Mouse (Mus musculus) kidney, postnatal 0 days (tissue): ENCODE data around the gene Etv3. TPM values are rescaled to one million over a fixed set of nuclear protein-coding genes. Genes with fewer than 3 reads are reported as not detected.

Experiments
- ATAC-seq: fragments of 200-750 bp; cut with Nextera tagmentation; replicated peaks from 2 replicates; pipeline ENCODE4 v1.8.0; 2017; ENCODE audit warnings: low read depth, moderate number of reproducible peaks, moderate TSS enrichment, moderate library complexity; ENCODE audit not compliant: low FRiP score
- DNase-seq: peaks from one replicate; pipeline ENCODE4 v3.0.0-alpha.2; 2016; ENCODE audit warnings: low spot score
- H3K27ac ChIP-seq: fragments of 300-500 bp; sonication (generic); 2 replicates; pipeline ENCODE4 v1.5.1; 2014; ENCODE audit warnings: mild to moderate bottlenecking
- H3K27me3 ChIP-seq: fragments of 300-500 bp; sonication (generic); 2 replicates; pipeline ENCODE4 v1.6.1; 2014; ENCODE audit warnings: low read length, mixed read lengths; ENCODE audit not compliant: insufficient read depth
- H3K36me3 ChIP-seq: fragments of 300-500 bp; sonication (generic); 2 replicates; pipeline ENCODE4 v1.6.1; 2014; ENCODE audit warnings: low read length, mixed read lengths; ENCODE audit not compliant: insufficient read depth
- H3K4me1 ChIP-seq: fragments of 300-500 bp; sonication (generic); replicated peaks from 2 replicates; pipeline ENCODE4 v1.6.1; 2014; ENCODE audit warnings: antibody characterized with exemption, low read length, mixed read lengths; ENCODE audit not compliant: insufficient read depth
- H3K4me2 ChIP-seq: fragments of 300-500 bp; sonication (generic); 2 replicates; pipeline ENCODE4 v1.6.1; 2014; ENCODE audit warnings: mild to moderate bottlenecking, low read length, moderate library complexity, mixed read lengths
- H3K4me3 ChIP-seq: fragments of 300-500 bp; sonication (generic); replicated peaks from 2 replicates; pipeline ENCODE4 v1.5.1; 2014; ENCODE audit warnings: low read depth, low read length
- H3K9ac ChIP-seq: fragments of 300-500 bp; sonication (generic); 2 replicates; pipeline ENCODE4 v1.6.1; 2014; ENCODE audit warnings: low read depth, low read length
- H3K9me3 ChIP-seq: fragments of 300-500 bp; sonication (generic); replicated peaks from 2 replicates; pipeline ENCODE4 v1.6.1; 2016; ENCODE audit warnings: low read length, inconsistent platforms, mixed read lengths
- CTCF ChIP-seq: IDR thresholded peaks from 2 replicates; pipeline ENCODE4 v1.5.1; 2016; ENCODE audit warnings: antibody characterized with exemption, low read depth, mild to moderate bottlenecking, moderate library complexity
- WGBS: fragments of 180-500 bp; shearing (Covaris S2); extraction: QIAGEN DNeasy Blood & Tissue Kit; methylation state at CpG from one replicate; pipeline ENCODE4 v1.1.7; 2014; 5-methylcytosine and 5-hydroxymethylcytosine counted together
- polyA plus RNA-seq: library from polyadenylated mRNA; unstranded; fragments of >200 nt; fragmentation: Nextera tagmentation; extraction: Ambion mirVana; gene quantifications from 2 replicates; pipeline ENCODE4 v1.2.1, GENCODE M21; 2015

Etv3 gene
- polyA plus RNA-seq, 1 experiment from 2014 or later: 10.2 TPM

DNA sequence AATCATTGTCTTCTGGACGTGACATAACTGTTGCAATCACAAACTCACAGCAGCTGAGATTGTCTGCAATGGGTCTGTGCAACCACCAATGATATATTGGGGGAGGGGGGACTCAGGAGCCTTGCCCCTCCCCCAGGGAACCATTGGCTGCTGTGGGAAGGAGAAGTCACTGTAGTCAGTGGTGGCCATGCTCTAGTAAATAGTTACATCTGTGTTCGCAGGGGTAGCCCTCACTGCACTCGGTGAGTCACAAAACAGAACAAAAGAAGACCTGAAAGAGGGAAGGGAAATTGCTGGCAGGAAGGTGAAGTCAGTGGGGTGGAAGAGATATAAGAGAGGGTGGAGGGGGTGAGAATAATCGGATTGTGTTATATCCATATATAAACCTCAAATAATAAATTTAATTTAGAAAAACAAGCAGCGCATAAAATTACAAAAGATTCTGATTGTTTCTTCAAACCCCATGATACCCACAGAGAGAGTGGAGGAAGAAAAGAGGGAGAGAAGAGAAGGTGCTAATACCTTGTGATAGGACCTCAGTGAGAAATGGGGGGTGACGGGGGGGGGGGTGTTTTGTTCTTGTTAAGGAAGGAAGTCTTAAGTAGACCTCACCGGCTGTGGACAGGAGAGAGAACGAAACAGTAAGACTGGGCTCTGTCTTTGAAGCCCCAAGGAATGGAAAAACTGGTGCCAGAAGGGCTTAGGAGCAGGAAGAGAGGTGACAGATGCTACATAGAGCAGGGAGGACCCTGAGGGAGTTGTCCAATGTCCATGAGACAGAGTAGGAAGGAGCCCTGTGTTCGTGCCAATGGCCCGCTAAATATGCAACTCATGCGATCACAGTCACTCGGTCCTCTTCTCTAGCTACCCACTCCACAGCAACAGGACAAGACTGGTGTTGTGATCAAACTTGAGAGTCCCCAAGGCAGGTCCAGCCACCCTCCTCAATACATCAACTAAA, 18.5 kb upstream of the Etv3 start:
- H3K4me1 ChIP-seq: no peaks in the 10 kb centered on the region
- no peak overlapping the region for H3K4me2 ChIP-seq
- no peak for TF ChIP-seq CTCF
- no peak overlapping the region for H3K9ac ChIP-seq
- H3K4me3 ChIP-seq: no peak overlapping the region
- no peak for ATAC-seq
- 63% methylated on average over 12 of the region's 12 CpGs for WGBS
- no peaks in the 10 kb centered on the region for H3K36me3 ChIP-seq
- H3K27me3 ChIP-seq: no peaks in the 10 kb centered on the region
- no peaks in the 10 kb centered on the region for H3K9me3 ChIP-seq
- no peak overlapping the region for H3K27ac ChIP-seq
- no peak for DNase-seq

DNA sequence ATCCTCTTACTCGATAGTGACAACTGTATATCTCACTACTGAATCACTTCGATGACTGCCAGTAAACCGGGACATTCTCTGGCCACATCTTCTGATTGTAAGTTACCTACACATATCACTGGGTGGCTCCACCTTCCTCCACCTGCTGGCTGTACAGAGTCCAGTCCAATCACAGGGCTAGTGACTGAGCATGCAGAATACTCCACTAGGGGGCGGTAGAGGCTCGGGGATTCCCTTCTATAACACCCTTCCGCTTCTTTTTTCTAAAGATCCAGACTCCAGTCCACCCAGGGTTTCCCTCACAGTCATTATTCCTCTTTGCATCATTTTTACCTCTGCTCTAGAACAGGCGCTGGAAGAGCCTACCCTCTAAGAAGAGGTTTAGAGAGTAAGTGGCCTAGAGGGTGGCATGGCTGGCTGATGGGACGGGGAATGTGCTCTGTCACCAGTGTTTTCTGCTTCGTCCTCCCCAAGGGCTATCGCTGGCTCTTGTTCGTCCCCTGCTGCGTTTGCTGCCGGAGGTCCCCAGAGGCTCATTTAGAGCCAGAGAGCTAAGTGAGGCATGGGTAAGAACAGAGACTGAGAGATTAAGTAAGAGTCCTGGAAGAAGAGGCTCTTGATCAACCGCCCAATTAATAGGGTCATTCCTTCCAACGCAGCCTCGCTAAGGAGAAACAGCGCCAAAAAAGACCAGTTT, 16.9 kb upstream of the Etv3 start:
- no peak overlapping the region for H3K4me3 ChIP-seq
- H3K4me2 ChIP-seq: peak overlapping the region; percentile 43
- H3K27me3 ChIP-seq: no peaks in the 10 kb centered on the region
- peak; percentile 95 for DNase-seq
- no peaks in the 10 kb centered on the region for H3K36me3 ChIP-seq
- ATAC-seq: peak; percentile 88
- WGBS: 27% methylated on average over 17 of the region's 17 CpGs
- H3K9me3 ChIP-seq: no peaks in the 10 kb centered on the region
- no peak overlapping the region for H3K9ac ChIP-seq
- H3K4me1 ChIP-seq: no peaks in the 10 kb centered on the region
- peak; percentile 99 for TF ChIP-seq CTCF
- H3K27ac ChIP-seq: no peak overlapping the region

DNA sequence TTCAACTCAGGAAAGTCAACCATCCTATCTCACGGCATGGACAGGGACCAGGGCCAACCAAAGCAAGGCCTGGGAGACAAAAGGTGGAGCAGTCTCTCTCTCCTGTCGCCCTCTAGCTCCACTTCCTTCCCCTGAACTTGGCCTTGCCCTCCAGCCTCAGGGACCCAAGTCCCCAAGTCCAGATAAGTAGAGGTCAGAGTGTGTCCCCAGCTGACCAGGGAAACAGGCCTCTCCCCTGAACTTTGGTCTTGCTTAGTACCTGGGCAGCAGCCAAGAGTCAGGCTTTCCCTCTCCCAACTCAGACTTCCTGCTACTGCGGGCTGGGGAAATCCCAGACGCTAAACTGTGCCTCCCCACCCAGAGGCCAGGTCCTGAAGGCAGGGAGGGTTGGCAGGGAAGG, 16.1 kb upstream of the Etv3 start:
- no peaks in the 10 kb centered on the region for H3K9me3 ChIP-seq
- 34% methylated on average over 4 of the region's 4 CpGs for WGBS
- no peaks in the 10 kb centered on the region for H3K4me1 ChIP-seq
- peak; percentile 33 for DNase-seq
- H3K27ac ChIP-seq: no peak overlapping the region
- H3K36me3 ChIP-seq: no peaks in the 10 kb centered on the region
- no peak for TF ChIP-seq CTCF
- H3K4me3 ChIP-seq: no peak overlapping the region
- no peak overlapping the region for H3K4me2 ChIP-seq
- H3K9ac ChIP-seq: no peak overlapping the region
- no peak for ATAC-seq
- no peaks in the 10 kb centered on the region for H3K27me3 ChIP-seq

DNA sequence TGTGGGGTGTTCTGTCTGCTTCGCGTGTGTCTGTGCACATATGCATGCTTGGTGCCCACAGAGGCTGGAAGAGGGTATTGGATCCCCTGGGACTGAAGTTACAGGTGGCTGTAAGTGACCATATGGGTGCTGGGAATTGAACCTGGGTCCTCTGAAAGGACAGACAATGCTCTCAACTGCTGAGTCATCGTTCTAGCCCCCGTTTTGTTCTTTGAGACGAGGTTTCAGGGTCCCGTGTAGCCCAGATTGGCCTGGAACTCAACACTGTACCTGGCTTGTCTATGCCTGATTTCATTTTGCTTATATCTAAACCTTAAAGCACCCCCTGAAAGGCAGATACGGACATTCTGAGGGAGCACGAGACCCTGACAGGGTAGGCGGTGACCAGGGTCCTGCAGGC, 14.4 kb upstream of the Etv3 start:
- H3K9ac ChIP-seq: no peak overlapping the region
- no peak overlapping the region for H3K4me3 ChIP-seq
- no peaks in the 10 kb centered on the region for H3K9me3 ChIP-seq
- WGBS: 89% methylated on average over 9 of the region's 9 CpGs
- no peaks in the 10 kb centered on the region for H3K36me3 ChIP-seq
- H3K27ac ChIP-seq: no peak overlapping the region
- no peak overlapping the region for H3K4me2 ChIP-seq
- H3K4me1 ChIP-seq: no peaks in the 10 kb centered on the region
- no peak for TF ChIP-seq CTCF
- no peak for DNase-seq
- ATAC-seq: no peak
- H3K27me3 ChIP-seq: no peaks in the 10 kb centered on the region

DNA sequence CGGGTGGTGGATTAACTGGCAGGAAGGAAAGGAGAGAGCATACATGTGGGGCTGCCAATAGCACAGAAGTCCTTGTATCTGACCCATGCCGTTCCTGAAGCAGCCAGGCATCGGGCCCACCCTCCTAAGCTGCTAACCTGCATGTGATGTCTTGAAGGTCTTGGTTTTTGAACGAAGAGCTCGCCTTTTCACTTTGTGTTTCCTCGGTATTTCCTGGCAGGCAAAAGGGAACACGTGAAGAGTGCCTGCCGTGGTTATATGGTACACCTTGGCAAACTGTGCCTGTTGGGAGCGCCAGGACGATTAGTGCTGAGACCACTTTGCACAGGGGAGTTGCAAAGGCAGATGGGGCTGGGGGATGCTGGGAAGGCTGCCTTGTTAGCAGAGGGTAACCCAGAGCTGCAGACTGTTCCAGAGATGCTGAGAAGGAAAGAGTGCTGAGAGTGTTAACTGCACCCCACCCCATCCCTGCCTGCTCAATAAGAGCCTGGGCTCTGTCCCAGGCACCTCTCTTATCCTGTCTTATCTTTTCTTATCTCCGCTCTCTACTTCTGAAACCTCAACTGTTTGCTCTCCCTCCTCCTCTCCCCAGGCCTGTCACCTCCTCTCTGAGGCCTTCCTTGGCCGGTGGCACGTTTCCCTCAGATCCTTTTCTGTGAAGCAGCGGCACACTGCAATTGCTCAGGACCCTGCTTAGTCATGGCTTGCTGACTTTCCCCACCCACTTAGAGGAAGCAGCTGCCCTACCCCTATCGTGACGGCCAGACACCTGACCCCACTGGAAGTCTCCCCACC, 13.0 kb upstream of the Etv3 start:
- H3K36me3 ChIP-seq: no peaks in the 10 kb centered on the region
- no peaks in the 10 kb centered on the region for H3K27me3 ChIP-seq
- TF ChIP-seq CTCF: no peak
- no peak overlapping the region for H3K27ac ChIP-seq
- DNase-seq: no peak
- 46% methylated on average over 16 of the region's 16 CpGs for WGBS
- no peak overlapping the region for H3K4me3 ChIP-seq
- ATAC-seq: no peak
- no peaks in the 10 kb centered on the region for H3K4me1 ChIP-seq
- no peaks in the 10 kb centered on the region for H3K9me3 ChIP-seq
- no peak overlapping the region for H3K4me2 ChIP-seq
- no peak overlapping the region for H3K9ac ChIP-seq

DNA sequence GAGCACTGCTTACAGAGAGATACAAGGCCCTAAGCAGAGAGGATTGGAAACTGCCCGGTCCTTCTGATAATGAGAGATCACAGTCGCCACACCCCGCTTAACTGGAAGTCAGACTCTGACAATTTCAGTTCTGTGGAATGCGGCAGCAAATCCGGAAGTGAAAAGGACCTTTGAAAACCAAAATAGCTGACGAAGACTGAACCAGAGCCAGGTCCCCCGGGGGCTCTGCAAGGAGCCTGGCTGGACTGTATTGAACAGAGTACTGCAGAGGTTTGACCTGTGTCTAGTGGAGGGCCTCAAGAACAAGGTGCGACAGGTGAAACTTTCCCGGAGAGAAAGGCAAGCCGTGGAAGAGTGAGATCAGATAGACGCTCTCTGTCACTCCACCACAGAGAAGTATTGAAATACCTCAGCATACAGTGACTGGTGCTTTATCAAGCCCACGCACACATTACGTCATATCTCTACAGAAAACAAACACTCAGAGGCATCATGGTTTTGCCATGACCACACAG, 9.6 kb upstream of the Etv3 start:
- H3K36me3 ChIP-seq: no peaks in the 10 kb centered on the region
- no peak overlapping the region for H3K27ac ChIP-seq
- no peak overlapping the region for H3K9ac ChIP-seq
- H3K4me1 ChIP-seq: no peaks in the 10 kb centered on the region
- no peak overlapping the region for H3K4me2 ChIP-seq
- no peaks in the 10 kb centered on the region for H3K27me3 ChIP-seq
- ATAC-seq (no peak), DNase-seq (peak; percentile 37)
- no peak for TF ChIP-seq CTCF
- H3K4me3 ChIP-seq: no peak overlapping the region
- WGBS: 54% methylated on average over 13 of the region's 13 CpGs
- H3K9me3 ChIP-seq: no peaks in the 10 kb centered on the region
